Mouse (Mus musculus) liver, embryonic 14.5 days (tissue): ENCODE measurements around the gene Ccdc188. TPM values are rescaled to one million over a fixed set of nuclear protein-coding genes. Genes with fewer than 3 reads are reported as not detected.
A peak's percentile ranks its signal among the peaks of the same experiment; 100 is the strongest.

Experiments used
- ATAC-seq: fragments of 200-750 bp; cut with Nextera tagmentation; 2 replicates; pipeline ENCODE4 v1.8.0; 2017; ENCODE audit warnings: moderate number of reproducible peaks, mild to moderate bottlenecking, moderate library complexity; ENCODE audit not compliant: insufficient read depth
- DNase-seq, 3 experiments: peaks; one replicate each; pipeline ENCODE4 v3.0.0-alpha.2; 2012 to 2013; ENCODE audit warnings: low read depth in 3 of 3, low spot score in 3 of 3
- H3K27ac ChIP-seq: fragments of 300-500 bp; sonication (generic); 2 replicates; pipeline ENCODE4 v1.5.1; 2014; ENCODE audit warnings: moderate library complexity, mild to moderate bottlenecking, control low read depth, inconsistent platforms
- H3K27me3 ChIP-seq: fragments of 300-500 bp; sonication (generic); 2 replicates; pipeline ENCODE4 v1.6.1; 2014; ENCODE audit warnings: mild to moderate bottlenecking, low read length, moderate library complexity; ENCODE audit not compliant: control insufficient read depth, insufficient read depth
- H3K36me3 ChIP-seq: fragments of 300-500 bp; sonication (generic); replicated peaks from 2 replicates; pipeline ENCODE4 v1.6.1; 2014; ENCODE audit warnings: low read depth; ENCODE audit not compliant: control insufficient read depth, insufficient read depth
- H3K4me1 ChIP-seq, 2 experiments: fragments of 200-500 bp in 1 of 2; fragments of 300-500 bp in 1 of 2; sonication (generic) in 1 of 2; replicated peaks; 2 replicates each; pipeline ENCODE4 v1.6.1; 2012 to 2014; ENCODE audit warnings: antibody characterized with exemption in 1 of 2, inconsistent platforms in 1 of 2, low read length in 1 of 2; ENCODE audit not compliant: control insufficient read depth in 2 of 2, insufficient read depth in 2 of 2
- H3K4me2 ChIP-seq: fragments of 300-500 bp; sonication (generic); 2 replicates; pipeline ENCODE4 v1.6.1; 2014; ENCODE audit warnings: low read depth, mild to moderate bottlenecking, control low read depth, moderate library complexity
- H3K4me3 ChIP-seq, 2 experiments: fragments of 200-500 bp in 1 of 2; fragments of 300-500 bp in 1 of 2; sonication (generic) in 1 of 2; 2 replicates each; pipeline ENCODE4 v1.5.1; 2012 to 2014; ENCODE audit warnings: low read depth in 2 of 2, low read length in 2 of 2, mild to moderate bottlenecking in 2 of 2, control low read depth in 1 of 2, inconsistent platforms in 1 of 2, moderate library complexity in 1 of 2; ENCODE audit not compliant: insufficient read depth in 1 of 2
- H3K9ac ChIP-seq: fragments of 300-500 bp; sonication (generic); replicated peaks from 2 replicates; pipeline ENCODE4 v1.6.1; 2014; ENCODE audit warnings: mild to moderate bottlenecking, control low read depth, moderate library complexity
- H3K9me3 ChIP-seq: fragments of 300-500 bp; sonication (generic); 2 replicates; pipeline ENCODE4 v1.6.1; 2016; ENCODE audit warnings: low read length, mixed read lengths; ENCODE audit not compliant: control insufficient read depth
- CTCF ChIP-seq: IDR thresholded peaks from 2 replicates; pipeline ENCODE4 v1.5.1; 2016; ENCODE audit warnings: antibody characterized with exemption, low read depth, control low read depth
- EP300 ChIP-seq: IDR thresholded peaks from 2 replicates; pipeline ENCODE4 v1.6.1; 2016; ENCODE audit warnings: antibody characterized with exemption, low read depth
- WGBS: fragments of 180-500 bp; shearing (Covaris S2); extraction: QIAGEN DNeasy Blood & Tissue Kit; methylation state at CpG from one replicate; pipeline ENCODE4 v1.1.7; 2014; ENCODE audit not compliant: insufficient replicate concordance; 5-methylcytosine and 5-hydroxymethylcytosine counted together
- polyA plus RNA-seq, 2 experiments: library from polyadenylated mRNA; depleted of rRNA in 1 of 2; stranded (reverse) in 1 of 2; unstranded in 1 of 2; fragments of >200 nt; fragmentation: Nextera tagmentation in 1 of 2; extraction: Ambion mirVana in 1 of 2; gene quantifications; 2 replicates each; pipeline versions ENCODE4 v1.2.1 to v1.2.3; 2012 to 2014

The Ccdc188 gene
- polyA plus RNA-seq, 2 experiments = not detected

DNA sequence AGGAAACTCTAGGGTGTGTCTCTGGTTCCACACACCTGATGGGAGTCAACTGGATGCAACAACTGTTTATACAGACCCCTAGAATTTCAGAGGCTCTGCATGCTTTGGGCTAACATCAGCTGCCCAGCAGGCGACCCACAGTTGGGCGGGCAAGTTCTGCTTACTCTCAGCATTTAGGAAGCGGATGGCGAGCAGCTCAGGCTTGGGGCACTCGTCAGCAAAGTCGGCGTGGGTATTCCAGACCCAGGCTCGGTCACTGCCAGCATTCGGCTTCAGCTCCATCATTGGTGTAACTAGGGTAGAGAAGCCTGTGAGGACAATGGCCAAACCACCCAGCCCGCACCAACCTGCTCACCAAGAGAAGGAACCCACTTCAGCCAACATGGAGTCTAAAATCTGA is 23.9 kb downstream of the Ccdc188 start:
- Histone ChIP-seq H3K36me3 (peaks cover 82% of the 10 kb centered on the region), H3K27ac (no peak overlapping the region), H3K9me3 (no peaks in the 10 kb centered on the region), H3K4me2 (no peak overlapping the region), H3K4me3 (no peak overlapping the region), H3K27me3 (no peaks in the 10 kb centered on the region), H3K9ac (no peak overlapping the region), H3K4me1 (peaks cover 1 to 7% of the 10 kb centered on the region in 2 experiments)
- no peak for DNase-seq
- no peak for ATAC-seq
- no peak for TF ChIP-seq EP300
- no peak for TF ChIP-seq CTCF
- 82% methylated on average over 10 of the region's 10 CpGs for WGBS

DNA sequence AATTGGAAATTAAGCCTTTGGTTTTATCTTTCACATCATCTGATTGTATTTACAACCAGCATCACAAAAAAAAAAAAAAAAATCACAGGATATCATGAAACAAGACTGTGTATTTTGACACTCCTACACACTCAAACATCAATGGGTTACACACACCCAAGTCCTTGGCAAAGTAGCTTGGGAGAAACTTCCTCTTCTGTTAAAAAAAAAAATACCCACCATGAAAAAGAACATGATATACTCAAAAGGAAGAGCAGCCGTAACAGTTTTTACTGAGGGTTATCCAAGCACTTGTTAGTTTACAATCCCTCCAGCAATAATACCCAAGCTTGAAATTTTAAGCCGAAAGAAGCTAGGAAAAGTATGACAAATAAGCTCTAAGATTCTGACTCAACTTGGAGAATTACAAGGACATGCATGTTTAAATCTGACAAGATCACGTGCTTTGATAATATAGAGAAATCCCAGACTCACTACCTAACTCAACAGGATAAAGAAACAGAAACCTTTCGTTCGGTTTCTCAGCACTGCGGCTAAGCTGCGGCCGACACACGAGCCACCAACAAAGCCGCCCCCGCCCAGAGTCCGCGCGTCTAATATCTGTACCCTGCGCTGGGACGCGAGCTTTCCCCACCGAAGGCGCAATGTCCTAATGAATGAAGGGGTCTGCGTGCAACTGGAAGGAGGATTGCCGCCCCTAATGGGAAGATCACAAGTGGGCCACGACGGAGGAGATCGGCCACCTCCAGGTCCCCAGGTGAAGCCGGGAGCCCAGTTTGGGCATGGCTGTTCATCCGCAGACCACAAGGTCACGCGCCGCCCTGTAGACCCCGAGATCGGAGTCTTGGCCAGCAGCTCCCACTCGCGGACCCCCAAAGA is 30.1 kb downstream of the Ccdc188 start:
- Histone ChIP-seq H3K27me3 (no peaks in the 10 kb centered on the region), H3K27ac (peak overlapping the region; percentile 54), H3K9me3 (no peaks in the 10 kb centered on the region), H3K4me2 (peak overlapping the region; percentile 92), H3K4me1 (peaks cover 8 to 20% of the 10 kb centered on the region in 2 experiments), H3K9ac (peak overlapping the region; percentile 89), H3K4me3 (peak overlapping the region; percentile 80 to 99), H3K36me3 (peaks cover 71% of the 10 kb centered on the region)
- ATAC-seq (no peak), DNase-seq (peak in 1 of 3 experiments; percentile 27)
- TF ChIP-seq CTCF = no peak; the same call in 1 of the 2 replicates
- TF ChIP-seq EP300 = no peak
- under 1% methylated on average over 33 of the region's 33 CpGs for WGBS

DNA sequence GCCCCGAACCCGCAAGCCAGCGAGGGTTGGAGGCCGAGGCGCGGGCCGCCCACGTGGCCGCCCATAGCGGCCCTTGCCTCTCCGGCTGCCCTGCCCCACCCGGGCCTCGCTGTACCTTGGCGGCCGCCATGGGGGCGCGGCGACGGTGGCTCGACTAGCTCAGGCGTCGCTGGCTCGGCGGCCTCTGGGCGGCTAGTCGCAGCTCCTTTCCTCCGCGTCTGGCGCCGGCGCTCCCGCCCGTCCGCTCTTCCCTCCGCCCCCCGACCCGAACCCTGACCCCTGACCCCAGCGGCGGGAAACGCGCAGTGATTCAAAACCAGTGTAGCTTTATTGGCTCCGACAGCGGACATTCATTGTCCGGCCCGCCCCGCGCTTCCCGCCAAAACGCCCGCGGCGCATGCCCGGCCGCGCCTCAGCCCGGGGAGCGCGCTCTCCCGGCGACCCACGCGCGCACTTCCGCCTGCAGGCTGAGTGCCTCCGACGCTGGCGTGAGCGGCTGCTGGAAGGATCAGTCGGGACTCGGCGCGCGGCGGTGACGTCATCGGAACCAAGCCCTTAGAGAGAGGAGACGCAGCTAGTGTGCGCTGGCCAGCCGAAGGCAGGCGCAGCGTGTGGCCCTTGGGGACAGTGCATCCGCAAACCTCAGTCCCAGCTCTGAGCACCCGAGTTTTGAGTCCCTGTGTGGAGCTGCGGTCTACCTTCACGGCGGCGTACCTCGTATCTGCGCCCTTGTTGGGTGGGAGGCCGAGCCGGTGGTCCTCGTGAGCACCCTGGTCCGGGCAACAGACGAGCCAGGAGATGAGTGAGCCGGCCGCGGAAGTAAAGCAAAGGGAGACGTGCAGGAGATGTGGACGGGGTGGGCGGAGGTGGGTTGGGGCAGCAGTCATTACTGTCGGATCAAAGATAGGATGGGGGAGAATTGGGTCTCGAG is 31.0 kb downstream of the Ccdc188 start, which contains the start of the genes Trmt2a and Ranbp1:
TSS of gene Trmt2a (plus strand) at position 247 of the 931 bp plus-strand sequence.
TSS of gene Ranbp1 (minus strand) at position 300 of the 931 bp plus-strand sequence.
- Histone ChIP-seq H3K9ac (peak within 1 kb of the TSS; percentile 92), H3K4me3 (peak within 1 kb of the TSS; percentile 80 to 99), H3K27me3 (no peaks in the 10 kb centered on the region), H3K27ac (peak within 1 kb of the TSS; percentile 81), H3K9me3 (no peaks in the 10 kb centered on the region), H3K36me3 (peaks cover 71% of the 10 kb centered on the region), H3K4me2 (peak within 1 kb of the TSS; percentile 92), H3K4me1 (peaks cover 8 to 20% of the 10 kb centered on the region in 2 experiments)
- WGBS = under 1% methylated on average over 98 of the region's 102 CpGs
- peak; percentile 93 for ATAC-seq
- peak; percentile 96 to 97 (median 97) for DNase-seq
- TF ChIP-seq EP300 (peak; percentile 64), CTCF (0 out of 2 replicates have a peak, but pooled peaks have one; percentile 27)

DNA sequence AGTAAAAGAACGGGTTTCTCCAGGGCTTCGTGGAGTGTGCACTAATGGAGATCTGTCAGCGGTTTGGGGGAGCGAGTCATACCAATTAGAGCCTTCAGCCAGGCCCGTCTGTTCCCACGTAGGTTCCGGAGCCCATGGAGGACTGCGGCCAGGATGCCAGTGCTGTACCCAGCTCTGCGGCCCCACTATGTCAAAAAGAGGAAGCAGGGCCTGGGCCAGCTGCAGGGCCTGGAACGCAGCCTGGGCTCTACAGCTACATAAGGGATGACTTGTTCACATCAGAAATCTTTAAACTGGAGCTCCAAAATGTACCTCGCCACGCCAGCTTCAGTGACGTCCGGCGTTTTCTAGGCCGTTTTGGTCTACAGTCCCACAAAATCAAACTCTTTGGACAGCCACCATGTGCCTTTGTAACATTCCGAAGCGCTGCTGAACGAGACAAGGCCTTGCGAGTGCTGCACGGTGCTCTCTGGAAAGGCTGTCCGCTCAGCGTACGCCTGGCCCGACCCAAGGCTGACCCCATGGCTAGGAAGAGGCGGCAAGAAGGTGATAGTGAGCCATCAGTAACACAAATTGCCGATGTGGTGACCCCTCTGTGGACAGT is 31.8 kb downstream of the Ccdc188 start:
- Histone ChIP-seq H3K4me3 (peak overlapping the region; percentile 80 to 99), H3K27me3 (no peaks in the 10 kb centered on the region), H3K36me3 (peaks cover 71% of the 10 kb centered on the region), H3K9ac (peak overlapping the region; percentile 92), H3K4me2 (peak overlapping the region; percentile 92), H3K9me3 (no peaks in the 10 kb centered on the region), H3K27ac (peak overlapping the region; percentile 81), H3K4me1 (peaks cover 8 to 20% of the 10 kb centered on the region in 2 experiments)
- ATAC-seq = peak; percentile 10
- TF ChIP-seq CTCF (no peak), EP300 (no peak)
- 3% methylated on average over 27 of the region's 27 CpGs for WGBS
- no peak for DNase-seq
